Mouse (Mus musculus): ENCODE measurements around the gene Fermt3.

Fermt3 gene

GRCm38 (mm10) chr19:6987904-6988285, 31.4 kb downstream of the Fermt3 start:
- DNase-seq: no peak

DNA sequence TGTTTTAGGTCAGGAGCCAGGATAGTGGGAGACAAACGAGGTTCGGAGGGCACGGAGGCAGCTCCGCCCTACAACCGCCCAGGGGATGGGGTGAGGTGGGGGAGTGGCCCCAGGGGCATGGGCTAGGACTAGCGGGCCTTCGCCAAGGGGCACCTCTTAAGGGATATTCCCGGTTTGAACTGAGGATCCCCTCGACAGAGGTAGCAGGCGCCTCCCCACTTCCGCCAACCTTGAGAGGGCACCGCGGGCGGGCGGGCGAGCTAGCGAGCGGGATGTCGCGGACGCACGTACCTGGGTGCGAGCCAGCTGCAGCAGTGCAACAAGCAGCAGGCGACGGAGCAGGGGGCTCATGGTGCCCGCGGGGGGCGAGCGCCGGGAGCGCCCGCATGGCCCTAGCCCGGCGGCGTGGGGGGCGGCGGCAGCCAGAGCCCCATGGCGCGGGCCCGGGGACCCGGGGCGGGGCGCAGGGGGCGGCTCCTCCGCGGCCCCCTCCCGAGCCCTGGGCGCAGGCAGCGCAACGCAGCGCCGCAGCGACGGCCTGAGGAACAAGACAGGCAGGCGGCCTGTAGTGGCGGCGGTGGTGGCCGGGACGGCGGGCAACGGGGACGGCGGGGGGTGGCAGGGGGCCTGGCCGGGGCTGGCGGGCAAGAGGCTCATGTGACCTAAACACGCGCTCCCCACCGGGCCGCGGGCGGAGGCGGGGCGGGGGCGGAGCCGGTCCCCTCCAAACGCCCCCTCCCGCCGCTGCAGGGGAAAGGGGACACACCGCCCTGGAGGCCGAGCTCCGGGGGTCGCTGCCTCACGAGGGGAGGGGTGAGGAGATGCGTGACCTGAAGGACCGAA, 32.0 kb downstream of the Fermt3 start, which contains the start of gene Vegfb:
Gene Vegfb, minus strand, starts transcription at position 591 of the 843 bp plus-strand sequence.
- DNase-seq: peak; percentile 82

- peak; percentile 65 for DNase-seq
Measured at GRCm38 (mm10) chr19:6985951-6986708, 33.1 kb downstream of the Fermt3 start.

- peak; percentile 65 for DNase-seq
Measured at GRCm38 (mm10) chr19:6985300-6985699, 34.0 kb downstream of the Fermt3 start.

GRCm38 (mm10) chr19:6983621-6984020, 35.6 kb downstream of the Fermt3 start:
- no peak for DNase-seq

DNA sequence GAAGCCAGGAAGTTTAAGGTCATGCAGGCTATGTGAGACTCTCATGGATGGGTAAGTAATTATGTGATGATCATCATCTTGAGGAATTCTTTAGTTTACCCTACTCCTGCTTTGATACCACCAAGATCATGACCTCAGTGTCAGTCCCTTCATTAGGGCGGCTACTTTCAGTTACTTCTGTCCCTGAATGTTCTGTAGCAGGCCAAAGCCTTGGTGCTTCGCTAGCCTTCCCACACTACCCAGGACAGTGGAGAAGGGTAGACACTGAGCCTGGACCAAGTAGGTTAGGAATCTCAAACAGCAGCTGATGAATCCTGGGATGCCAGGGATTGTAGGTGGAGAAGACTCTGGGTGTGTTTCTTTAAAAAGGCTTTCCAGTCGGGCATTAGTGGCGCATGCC, 37.8 kb downstream of the Fermt3 start:
- DNase-seq: no peak

DNA sequence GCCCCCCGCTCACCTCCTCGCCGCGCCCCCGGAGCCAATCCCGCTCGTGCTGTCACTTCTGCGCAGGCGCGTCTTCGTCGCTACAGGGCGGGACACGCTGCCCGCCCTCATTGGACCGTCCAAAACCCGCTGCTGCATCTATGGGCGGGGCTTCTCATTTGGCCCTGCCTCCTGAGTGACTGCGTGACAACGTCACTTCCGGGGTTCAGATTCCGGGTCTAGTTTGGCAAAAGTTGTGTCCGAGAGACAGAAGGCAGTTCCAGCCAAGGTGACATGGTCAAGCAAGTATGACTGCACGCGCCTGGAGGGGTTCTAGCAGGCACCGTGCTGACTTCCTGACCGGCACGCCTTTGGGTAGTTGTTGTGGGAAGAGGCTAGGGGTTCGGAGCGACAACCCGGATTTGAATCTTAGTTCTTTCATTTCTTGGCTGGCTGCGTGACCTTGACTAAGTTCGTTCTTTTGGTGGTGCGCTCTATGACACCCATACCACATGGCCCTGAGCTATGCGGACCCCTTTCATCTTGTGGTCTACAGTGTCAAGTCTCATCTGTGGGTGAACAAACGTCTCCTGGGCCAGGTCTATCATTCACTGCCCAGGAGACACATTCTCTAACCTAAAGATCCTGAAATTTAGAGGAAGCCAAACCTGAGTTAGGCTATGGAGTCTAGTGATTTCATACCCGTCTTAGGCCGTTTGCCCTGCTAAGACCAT, 38.7 kb downstream of the Fermt3 start, which contains the start of gene Fkbp2:
Gene Fkbp2, minus strand, starts transcription at position 121 of the 713 bp plus-strand sequence.
- peak; percentile 99 for DNase-seq

GRCm38 (mm10) chr19:6979486-6980380, 39.5 kb downstream of the Fermt3 start:
- DNase-seq: peak; percentile 99

DNA sequence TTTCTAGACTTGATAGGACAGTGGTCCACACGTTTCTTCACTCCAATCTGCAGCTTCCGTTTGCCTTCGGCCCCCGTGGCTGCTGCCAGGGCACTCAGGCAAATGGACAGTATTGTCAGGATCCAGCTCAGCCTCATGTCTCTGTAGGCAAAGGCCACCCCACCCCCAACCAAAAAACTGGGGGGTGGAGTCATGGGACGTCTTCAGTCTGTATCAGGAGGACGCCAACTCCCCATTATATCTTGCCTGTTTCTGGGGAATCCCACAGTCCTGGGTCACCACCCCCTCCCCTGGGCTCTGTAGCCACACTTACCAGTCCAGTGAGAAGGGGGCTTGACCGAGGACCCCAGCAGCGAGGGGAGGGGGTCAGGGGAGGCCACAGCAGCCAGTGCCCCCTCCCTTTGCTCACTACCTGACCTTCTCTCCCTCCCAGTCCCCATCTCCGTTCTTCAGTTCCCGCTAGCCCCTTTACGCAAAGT, 40.2 kb downstream of the Fermt3 start:
- DNase-seq: no peak

- DNase-seq: no peak
Measured at GRCm38 (mm10) chr19:6978639-6978974, 40.7 kb downstream of the Fermt3 start.

- DNase-seq: peak; percentile 72
Measured at GRCm38 (mm10) chr19:6977759-6978638, 41.3 kb downstream of the Fermt3 start.

DNA sequence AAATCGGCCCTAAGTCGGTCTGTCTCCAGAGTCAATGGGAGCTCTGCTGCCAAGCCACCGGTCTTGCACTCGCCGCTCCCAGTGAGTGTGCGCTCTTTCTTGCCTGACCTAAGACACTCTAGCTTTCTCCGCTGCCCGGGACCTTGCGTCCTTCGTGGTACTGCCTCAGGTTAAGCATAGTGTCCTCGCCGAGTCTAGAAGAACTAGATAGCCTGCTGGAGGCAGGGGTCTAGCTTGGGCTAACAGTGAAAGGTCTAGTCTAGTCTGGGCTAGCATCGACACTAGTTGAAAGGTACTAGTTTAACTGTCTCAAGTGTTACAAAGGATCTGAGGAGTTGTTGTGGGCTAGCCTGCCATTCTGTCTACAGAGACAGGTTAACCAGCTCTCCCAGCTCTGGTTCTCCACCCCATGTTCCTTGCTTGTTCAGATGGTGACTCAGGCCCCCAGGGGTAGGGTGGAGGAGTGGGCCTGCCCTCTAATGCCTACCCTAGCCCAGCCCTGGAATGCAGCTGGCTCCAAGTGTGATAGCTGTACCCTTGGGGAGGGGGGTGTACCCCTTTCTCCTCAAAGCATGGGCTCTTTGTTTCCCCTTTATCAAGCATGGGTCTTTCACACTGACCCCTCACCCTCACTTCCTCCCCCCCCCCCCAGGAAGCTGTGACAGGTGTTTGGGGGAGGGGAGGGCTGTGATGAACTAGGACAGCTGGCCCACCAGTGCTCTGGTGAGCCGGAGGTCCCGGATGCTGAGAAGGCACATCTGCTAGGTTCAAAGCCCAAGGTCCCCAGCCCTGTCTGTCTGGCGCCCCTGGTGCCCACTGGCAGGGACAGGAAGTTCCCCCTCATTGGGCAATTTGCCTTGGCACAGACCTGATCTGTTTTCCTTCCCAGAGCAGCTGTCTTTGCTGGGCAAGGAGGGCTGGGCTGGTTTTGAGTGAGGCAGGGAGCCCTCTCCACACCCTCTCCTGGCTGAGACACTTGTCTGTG, 43.4 kb downstream of the Fermt3 start, which contains the start of gene Plcb3:
Gene Plcb3, minus strand, starts transcription at position 934 of the 985 bp plus-strand sequence.
- DNase-seq: peak; percentile 77

GRCm38 (mm10) chr19:6974211-6975205, 44.8 kb downstream of the Fermt3 start, which contains the start of gene Ppp1r14b:
Gene Ppp1r14b (plus strand): TSS chr19:6974968.
- peak; percentile 74 for DNase-seq

DNA sequence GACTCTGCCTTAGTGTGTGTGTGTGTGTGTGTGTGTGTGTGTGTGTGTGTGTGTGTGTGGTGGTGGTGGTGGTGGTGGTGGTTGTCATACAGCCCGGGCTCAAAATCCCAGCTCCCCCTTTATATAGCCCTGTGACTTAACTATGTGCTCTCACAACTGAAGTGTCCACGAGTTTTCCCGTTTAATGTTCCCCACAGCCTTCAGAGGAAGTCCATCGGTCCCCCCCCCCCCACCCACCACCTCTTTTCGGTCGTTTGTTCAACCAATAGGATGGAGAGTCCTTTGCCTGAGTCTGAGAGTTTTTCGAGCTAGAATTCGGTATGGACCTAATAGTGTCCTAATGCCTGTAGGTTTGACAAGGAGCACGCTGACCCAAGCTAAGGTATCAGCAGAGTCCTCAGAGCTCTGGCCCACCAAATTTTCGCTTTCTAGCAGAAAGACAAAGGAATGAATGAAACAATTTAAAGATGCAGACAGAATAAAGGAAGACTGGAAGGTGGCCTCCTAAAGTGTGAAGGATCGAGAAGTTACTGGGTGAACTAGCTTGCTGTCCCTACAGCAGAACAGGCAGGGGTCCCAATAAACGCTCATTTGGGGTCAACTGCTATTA, 45.6 kb downstream of the Fermt3 start:
- no peak for DNase-seq

DNA sequence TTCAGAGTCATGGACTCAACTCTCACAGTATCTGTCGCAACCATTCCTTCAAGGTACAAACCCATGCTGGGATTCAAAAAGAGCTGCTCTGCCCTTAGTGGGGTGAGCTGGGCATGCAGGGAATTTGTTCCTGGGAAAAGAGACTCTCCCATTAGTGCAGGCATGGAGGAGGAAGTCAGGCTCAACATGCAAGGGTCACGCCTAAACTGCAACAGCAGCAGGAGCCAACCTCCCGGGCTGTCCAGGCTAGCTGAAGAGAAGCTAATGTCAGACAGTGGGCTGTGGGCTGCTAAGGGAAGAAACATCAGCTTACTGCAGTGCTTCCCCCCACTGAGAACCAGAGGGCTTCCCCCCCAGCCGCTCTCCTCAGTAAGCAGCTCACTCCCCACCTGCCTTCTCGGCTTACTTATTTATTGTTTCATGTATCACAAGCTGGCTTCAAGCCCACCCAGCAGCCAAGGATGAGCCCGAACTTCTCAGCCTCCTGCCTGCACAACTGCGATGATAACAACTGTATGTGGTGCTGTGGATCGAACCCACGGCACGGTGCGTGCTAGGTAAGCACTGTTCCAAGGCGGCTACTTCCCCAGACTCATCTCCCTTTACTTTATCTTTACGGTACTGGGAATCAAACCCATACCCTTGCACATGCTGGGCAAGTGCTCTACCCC, 46.9 kb downstream of the Fermt3 start:
- DNase-seq: peak; percentile 46

GRCm38 (mm10) chr19:6971644-6972043, 47.6 kb downstream of the Fermt3 start:
- DNase-seq: no peak

GRCm38 (mm10) chr19:6970460-6971085, 48.7 kb downstream of the Fermt3 start:
- peak; percentile 46 for DNase-seq

All from cerebellum, adult 9-11 months (tissue).